Mouse (Mus musculus): Measurements from ENCODE around the gene Specc1. TPM values are rescaled to one million over a fixed set of nuclear protein-coding genes. Genes with fewer than 3 reads are reported as not detected.

The Specc1 gene
- total RNA-seq, 2 experiments from 2014 or later = 4.7 to 6.1 TPM

GRCm38 (mm10) chr11:62177395-62178113 lies 221.0 kb downstream of the Specc1 start:
- no peak for DNase-seq

DNA sequence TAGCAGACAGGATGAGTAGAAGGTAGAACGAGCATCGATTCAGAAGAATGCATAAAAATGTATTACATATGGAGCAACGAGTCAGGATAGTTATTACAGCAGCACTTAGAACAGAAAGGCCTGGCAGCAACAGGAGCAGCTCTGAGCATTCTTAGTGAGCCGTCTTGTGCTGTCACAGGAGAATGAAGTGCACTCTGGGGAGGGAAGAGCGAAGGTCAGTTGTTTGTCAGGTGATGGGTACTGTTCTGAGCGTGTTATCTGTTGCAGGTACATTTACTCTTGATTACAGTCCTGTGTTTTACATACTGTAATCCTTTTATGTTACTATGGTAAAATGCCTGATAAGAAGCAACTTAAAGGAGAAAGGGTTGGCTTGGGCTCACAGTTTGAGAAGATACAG lies 224.2 kb downstream of the Specc1 start:
- no peak for DNase-seq

DNA sequence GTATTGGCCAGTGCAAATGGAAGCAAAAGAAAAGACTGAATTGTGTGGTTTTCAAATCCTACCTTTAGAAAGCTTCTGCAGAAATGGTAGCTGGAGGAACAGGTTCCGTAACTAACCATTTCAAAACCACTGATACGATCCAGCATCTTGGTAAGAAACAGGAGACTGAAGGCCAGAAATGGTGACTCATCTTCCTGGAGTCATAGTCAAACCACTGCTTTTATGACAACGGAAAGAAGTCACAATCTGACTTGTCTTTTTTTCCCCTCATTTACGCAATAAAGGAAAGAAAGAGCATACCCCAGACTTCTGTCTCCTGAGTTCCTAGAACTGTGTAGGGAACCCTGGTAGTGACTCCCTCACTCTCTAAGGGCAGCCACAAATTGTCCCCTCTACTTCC lies 228.3 kb downstream of the Specc1 start:
- peak; percentile 15 to 16 for DNase-seq

- no peak for DNase-seq
These were observed 230.5 kb downstream of the Specc1 start for GRCm38 (mm10) chr11:62187074-62187473.

- no peak for DNase-seq
These were observed 235.5 kb downstream of the Specc1 start for GRCm38 (mm10) chr11:62192050-62192449.

- peak; percentile 35 to 63 for DNase-seq
These were observed 236.6 kb downstream of the Specc1 start for GRCm38 (mm10) chr11:62193116-62193515.

DNA sequence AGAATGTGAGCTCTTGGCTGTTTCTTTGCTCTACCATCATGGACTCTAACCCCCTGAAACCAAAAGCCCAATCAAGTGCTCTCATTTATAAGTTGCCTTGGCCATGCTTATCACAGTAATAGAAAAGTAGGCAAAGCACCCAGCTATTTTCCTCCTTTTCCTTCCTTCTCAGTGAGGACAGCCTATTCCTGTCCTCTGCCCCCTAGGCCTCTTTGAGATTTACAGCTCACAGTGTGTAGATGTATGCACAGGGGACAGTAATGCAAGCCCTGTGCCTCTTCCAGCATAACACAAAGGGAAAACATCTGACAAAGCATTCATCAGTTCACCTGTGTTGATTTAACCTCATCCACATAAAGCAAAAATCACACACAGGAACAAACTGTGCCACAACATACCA lies 237.7 kb downstream of the Specc1 start:
- DNase-seq = no peak

DNA sequence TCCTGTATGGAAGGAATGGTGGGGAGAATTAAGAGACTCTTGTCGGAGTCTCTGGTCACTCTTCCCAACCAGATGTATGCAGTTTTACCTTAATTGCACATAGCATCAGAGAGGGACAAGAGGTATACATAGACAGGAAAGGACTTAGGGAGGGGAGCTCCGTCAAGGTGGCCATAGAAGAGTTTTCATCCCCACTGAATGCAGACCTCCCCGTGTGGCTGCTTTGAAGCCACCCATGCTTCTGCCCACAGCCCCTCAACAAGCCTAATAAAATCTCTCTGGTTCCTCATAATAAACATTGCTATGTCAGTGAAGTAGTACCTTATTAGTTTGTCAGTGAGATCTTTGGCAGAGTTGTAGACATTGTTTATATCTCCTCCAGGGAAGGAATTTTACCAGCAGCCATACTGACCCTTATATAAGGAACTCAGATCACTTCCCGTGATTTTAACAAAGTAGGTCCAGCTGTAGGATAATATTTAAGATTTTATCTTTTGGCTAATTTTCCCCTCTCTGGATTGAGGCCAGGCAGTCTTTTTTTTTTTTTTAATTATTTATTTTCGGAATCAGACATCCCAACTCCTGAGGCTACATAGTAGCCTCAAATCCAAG lies 244.4 kb downstream of the Specc1 start:
- DNase-seq = no peak

GRCm38 (mm10) chr11:62202645-62203044 lies 246.1 kb downstream of the Specc1 start:
- DNase-seq = no peak

DNA sequence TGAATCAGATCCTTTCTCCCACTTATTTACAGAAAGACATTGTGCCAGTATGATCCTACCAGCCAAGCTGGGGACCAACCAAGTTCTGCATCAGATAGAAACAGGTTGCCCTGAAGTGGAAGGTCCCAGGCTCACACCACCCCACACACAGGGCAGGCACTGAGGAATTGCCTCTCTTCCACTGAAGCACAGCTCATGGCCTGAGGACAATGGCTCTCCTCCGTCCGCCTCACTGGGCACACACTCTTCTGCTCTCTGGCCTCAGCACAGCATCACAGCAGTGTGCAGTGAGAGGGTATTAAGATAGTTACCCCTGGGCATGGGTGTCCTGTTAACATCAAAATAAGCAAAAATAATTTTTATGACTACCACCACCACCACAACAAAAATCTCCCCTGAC lies 252.5 kb downstream of the Specc1 start:
- DNase-seq = no peak

DNA sequence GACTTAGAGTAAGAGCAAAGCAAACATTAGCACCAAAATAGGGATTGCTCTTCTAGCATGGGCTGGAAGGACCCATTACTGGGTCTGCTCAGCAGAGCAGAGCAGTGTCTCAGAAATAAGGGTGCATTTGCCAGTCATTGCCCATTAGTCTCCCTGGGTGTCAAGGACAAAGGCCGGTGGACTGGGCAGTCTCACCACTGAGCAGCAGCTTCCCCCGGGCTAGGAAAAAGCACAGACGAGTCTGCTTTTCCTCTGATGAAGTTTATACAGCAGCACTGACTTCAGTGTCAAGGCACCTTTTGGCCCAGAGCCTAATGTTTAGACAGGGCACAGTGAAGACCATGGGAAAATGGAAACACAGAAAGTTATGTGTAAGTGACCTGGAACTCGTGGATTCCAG lies 253.3 kb downstream of the Specc1 start:
- DNase-seq = no peak

DNA sequence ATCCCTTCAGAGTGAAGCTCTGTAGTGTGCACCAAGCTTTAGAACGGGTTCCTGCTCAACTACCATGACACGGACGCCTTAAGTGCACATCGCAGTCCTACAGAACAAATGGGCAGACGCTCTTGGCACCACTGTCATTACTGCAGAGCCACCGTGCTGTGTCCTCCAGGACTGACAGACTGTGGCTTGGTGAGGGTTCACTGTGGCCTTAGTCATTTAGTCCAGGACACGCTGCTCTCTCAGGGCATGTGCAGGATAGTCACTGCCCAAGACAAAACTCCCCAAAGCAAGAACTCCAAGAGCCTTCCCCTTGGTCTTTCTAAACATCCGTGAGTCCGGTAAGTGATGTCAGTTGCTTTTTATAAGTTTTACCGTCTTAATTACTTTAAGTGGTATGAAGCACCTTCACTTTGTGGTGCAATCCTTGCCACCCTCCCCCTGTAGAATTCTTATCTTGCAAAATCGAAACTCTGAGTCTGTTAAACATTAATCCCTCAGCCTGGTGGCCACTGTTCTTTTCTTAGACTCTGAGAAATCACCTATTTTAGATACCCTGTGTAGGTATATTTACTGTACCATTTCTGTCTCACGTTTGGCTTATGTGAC lies 256.9 kb downstream of the Specc1 start:
- no peak for DNase-seq

DNA sequence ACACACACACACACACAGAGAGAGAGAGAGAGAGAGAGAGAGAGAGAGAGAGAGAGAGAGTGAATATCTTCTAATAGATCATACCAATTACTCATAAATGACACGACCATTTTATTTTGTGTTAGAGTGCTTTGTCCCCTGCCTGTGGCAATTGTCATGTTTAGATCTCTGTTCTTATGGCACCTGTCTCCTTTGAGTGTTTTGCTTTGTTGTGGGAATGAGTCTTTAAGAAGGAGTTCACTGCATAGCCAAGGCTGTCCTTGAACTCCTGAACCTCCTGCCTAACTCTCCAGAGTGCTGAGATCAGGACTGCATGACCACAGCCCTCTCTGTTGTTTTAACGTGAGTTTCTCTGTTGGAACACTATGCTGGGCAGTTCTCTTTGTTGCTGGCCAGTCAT lies 258.5 kb downstream of the Specc1 start:
- DNase-seq = no peak

DNA sequence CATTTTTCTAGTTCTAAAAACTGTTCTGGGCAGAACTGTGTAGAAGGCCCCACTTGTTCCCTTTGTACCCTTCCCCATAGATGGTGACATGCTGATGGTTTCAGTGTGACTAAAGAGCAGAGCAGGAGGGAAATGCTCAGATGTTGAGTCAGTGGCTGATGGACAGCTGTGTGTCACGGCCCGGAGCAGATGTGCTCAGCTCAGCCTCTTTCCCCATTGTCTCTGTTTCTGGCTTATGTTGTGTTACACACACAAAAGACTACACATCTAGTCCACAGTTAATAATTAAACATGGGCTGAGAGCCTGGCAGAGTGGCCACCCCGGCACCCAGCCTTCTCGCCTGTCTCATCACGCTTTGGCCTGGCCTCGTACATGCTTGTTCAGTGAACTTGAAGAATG lies 261.2 kb downstream of the Specc1 start:
- no peak for DNase-seq

DNA sequence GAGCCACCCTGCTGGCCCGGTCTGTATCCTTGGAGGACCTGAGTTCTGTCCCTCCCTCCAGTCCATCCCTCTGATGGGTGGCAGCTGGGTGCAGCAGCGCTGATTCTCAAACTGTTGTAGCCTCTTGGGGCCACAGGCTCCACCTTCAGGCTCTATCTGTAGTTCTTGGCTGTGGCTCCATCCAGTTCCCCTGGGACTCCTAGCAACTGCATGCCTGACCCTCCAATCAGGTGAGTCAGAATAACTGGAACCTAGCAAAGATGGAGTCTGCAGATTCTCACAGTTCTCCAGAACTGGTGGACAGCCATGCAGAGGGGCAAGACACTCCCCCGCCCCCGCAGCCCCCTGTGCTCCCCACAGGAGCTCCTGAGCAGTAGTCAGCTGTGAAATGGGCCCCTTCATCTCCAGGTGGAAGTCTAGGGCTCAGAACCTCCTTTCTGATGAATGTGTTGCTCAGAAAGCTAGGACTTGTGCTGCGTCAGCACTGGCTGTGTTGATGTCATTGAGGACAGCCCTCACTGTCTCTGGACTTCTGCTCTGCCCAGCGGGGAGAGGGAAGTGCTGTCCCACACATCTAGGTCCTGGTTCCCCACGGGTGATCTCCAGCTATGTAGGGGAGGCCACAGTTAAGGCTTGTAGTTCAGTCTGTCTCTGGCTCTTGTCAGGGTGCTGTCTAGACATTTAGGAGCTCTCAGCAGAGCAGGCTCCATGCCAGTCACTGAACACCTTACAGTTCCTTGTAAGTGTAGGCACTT lies 264.4 kb downstream of the Specc1 start:
- DNase-seq = peak; percentile 48 to 57

DNA sequence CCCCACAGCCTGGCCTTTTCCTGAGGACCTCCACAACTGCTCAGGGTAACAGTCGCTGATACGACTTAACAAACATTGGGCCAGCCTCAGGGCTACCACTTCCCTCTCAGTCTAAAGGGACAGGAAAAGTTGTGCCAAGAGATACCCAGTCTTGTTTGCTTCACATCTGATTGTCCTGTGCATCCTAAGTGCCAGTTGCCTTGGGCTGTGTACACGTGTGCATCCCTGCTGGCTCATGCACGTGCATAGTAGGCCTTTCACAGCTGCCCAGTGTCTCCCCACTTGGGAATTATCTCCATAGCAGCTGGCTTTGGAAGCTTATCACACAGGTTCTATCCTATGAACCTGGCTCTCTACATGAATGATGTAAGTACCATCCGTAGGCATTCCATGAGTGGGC lies 266.9 kb downstream of the Specc1 start:
- DNase-seq = no peak

- peak; percentile 60 to 73 for DNase-seq
These were observed 267.4 kb downstream of the Specc1 start for GRCm38 (mm10) chr11:62223962-62224361.

DNA sequence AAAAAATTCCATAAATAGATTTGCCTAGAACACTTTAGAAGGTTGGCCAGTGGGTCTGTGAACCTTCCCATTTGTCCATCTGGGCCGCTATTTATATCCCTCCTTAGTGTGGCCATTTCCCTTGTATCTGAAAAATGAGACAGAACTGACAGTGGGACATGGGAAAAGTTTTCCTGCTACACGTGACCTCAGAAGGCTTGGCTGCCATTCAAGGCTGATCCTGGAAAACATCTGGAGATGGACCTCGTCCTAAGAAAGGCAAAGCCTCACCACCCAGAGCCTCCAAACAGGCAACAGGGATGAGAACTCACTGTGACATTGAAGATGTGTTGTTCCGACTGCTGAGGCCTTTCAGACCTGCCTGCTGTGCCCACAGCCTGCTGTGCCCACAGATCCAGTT lies 268.2 kb downstream of the Specc1 start:
- DNase-seq = peak; percentile 56 to 62

- DNase-seq = no peak
These were observed 284.2 kb downstream of the Specc1 start for GRCm38 (mm10) chr11:62240631-62241261.

DNA sequence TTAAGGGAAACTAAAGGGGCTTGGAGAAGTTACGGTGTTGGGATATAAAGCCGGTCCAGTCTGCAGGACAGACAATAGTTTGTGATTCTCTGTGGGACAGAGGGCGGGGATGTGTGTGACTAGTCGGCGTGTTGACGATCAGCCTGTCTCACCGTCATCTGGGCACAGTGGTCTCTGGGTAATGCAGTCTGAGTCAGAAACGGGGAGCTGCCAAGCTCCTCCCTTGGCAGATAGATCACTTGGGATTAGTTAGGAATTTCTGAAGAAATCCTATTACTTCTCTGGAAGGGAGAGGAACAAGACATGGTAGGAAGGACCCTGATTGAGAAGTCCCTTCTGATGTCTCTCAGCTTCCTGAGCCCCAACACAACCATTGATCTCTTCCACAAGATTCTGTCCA lies 287.3 kb downstream of the Specc1 start:
- no peak for DNase-seq

GRCm38 (mm10) chr11:62244471-62244870 lies 287.9 kb downstream of the Specc1 start:
- no peak for DNase-seq

GRCm38 (mm10) chr11:62247759-62248400 lies 291.3 kb downstream of the Specc1 start:
- no peak for DNase-seq

Data from heart, adult 18-20 months (tissue).